Mouse (Mus musculus): Measurements from ENCODE around the gene Tlk1.
"Not testable (repeated sequence)": the region's sequence is repeated elsewhere in the genome, so short reads cannot be mapped to it uniquely, and the experiment has no call there.

Tlk1 gene

GRCm38 (mm10) chr2:70831709-70832350, 6.3 kb upstream of the Tlk1 start:
- DNase-seq: no peak

GRCm38 (mm10) chr2:70830683-70831082, 5.2 kb upstream of the Tlk1 start:
- DNase-seq: no peak

GRCm38 (mm10) chr2:70829946-70830610, 4.5 kb upstream of the Tlk1 start:
- DNase-seq: no peak

GRCm38 (mm10) chr2:70827780-70828179, 2.3 kb upstream of the Tlk1 start:
- no peak for DNase-seq

GRCm38 (mm10) chr2:70826436-70827230, 1.1 kb upstream of the Tlk1 start:
- DNase-seq: no peak

- peak in 1 of 2 experiments; percentile 67 for DNase-seq
These were observed 624 bp downstream of the Tlk1 start for GRCm38 (mm10) chr2:70824838-70825370.

- DNase-seq: peak in 1 of 2 experiments; percentile 17
These were observed 1.4 kb downstream of the Tlk1 start for GRCm38 (mm10) chr2:70823926-70824800.

GRCm38 (mm10) chr2:70823434-70823833, 2.1 kb downstream of the Tlk1 start:
- no peak for DNase-seq

GRCm38 (mm10) chr2:70816939-70817338, 8.6 kb downstream of the Tlk1 start:
- no peak for DNase-seq

- DNase-seq: no peak
These were observed 9.5 kb downstream of the Tlk1 start for GRCm38 (mm10) chr2:70816016-70816415.

- no peak for DNase-seq
These were observed 11.9 kb downstream of the Tlk1 start for GRCm38 (mm10) chr2:70813608-70814007.

- no peak for DNase-seq
These were observed 14.1 kb downstream of the Tlk1 start for GRCm38 (mm10) chr2:70811476-70811875.

- DNase-seq: no peak
These were observed 15.6 kb downstream of the Tlk1 start for GRCm38 (mm10) chr2:70809921-70810320.

GRCm38 (mm10) chr2:70808681-70809080, 16.8 kb downstream of the Tlk1 start:
- no peak for DNase-seq

- DNase-seq: not testable (repeated sequence)
These were observed 17.9 kb downstream of the Tlk1 start for GRCm38 (mm10) chr2:70807678-70808077.

- DNase-seq: no peak
These were observed 19.5 kb downstream of the Tlk1 start for GRCm38 (mm10) chr2:70806020-70806419.

GRCm38 (mm10) chr2:70803696-70804095, 21.8 kb downstream of the Tlk1 start:
- not testable (repeated sequence) for DNase-seq

GRCm38 (mm10) chr2:70802658-70803057, 22.9 kb downstream of the Tlk1 start:
- peak; percentile 19 to 26 for DNase-seq

- DNase-seq: no peak
These were observed 24.0 kb downstream of the Tlk1 start for GRCm38 (mm10) chr2:70801543-70801942.

- no peak for DNase-seq
These were observed 25.1 kb downstream of the Tlk1 start for GRCm38 (mm10) chr2:70800396-70800795.

- DNase-seq: no peak
These were observed 32.3 kb downstream of the Tlk1 start for GRCm38 (mm10) chr2:70793276-70793675.

GRCm38 (mm10) chr2:70790246-70790645, 35.3 kb downstream of the Tlk1 start:
- no peak for DNase-seq
